Mouse (Mus musculus) macrophage (primary cell): ENCODE measurements around the gene Pitpnm1. TPM values are rescaled to one million over a fixed set of nuclear protein-coding genes. Genes with fewer than 3 reads are reported as not detected.
A peak's percentile ranks its signal among the peaks of the same experiment; 100 is the strongest.

Experiments
- H3K27ac ChIP-seq: fragments of 350-480 bp; formaldehyde crosslinking; 2 replicates; pipeline ENCODE4 v1.9.0; 2021
- H3K36me3 ChIP-seq: fragments of 350-480 bp; formaldehyde crosslinking; 2 replicates; pipeline ENCODE4 v1.9.0; 2021; ENCODE audit errors: inconsistent target
- H3K4me3 ChIP-seq: fragments of 350-480 bp; formaldehyde crosslinking; 2 replicates; pipeline ENCODE4 v1.9.0; 2021; ENCODE audit errors: inconsistent target
- H3K79me2 ChIP-seq: fragments of 350-480 bp; formaldehyde crosslinking; 2 replicates; pipeline ENCODE4 v1.9.0; 2021; ENCODE audit errors: inconsistent target
- WGBS: methylation state at CpG from one replicate; pipeline ENCODE4 v1.1.7; 2026; ENCODE audit warnings: inconsistent platforms; ENCODE audit not compliant: missing documents; 5-methylcytosine and 5-hydroxymethylcytosine counted together
- polyA plus RNA-seq: library from polyadenylated mRNA; stranded (reverse); fragments of 250-400 nt; gene quantifications from 3 replicates; pipeline ENCODE4 v1.2.4, GENCODE M21; 2018; ENCODE audit warnings: inconsistent platforms

Pitpnm1 gene
- polyA plus RNA-seq, 1 experiment from 2014 or later = 14.2 TPM

- H3K79me2 ChIP-seq = no peaks in the 10 kb centered on the region
- H3K36me3 ChIP-seq = no peaks in the 10 kb centered on the region
- H3K4me3 ChIP-seq = no peak overlapping the region
- WGBS = 90% methylated on average over 5 of the region's 5 CpGs
- H3K27ac ChIP-seq = no peak overlapping the region
These were observed 5.0 kb upstream of the Pitpnm1 start for GRCm38 (mm10) chr19:4094774-4095303.

- 84% methylated on average over 3 of the region's 3 CpGs for WGBS
- no peaks in the 10 kb centered on the region for H3K36me3 ChIP-seq
- no peak overlapping the region for H3K4me3 ChIP-seq
- no peak overlapping the region for H3K27ac ChIP-seq
- H3K79me2 ChIP-seq = no peaks in the 10 kb centered on the region; the same call in 1 of the 2 replicates
These were observed 4.0 kb upstream of the Pitpnm1 start for GRCm38 (mm10) chr19:4095802-4096201.

- Histone ChIP-seq H3K79me2 (no peaks in the 10 kb centered on the region; the same call in 1 of the 2 replicates), H3K27ac (peak within 1 kb of the TSS; percentile 50; the same call in 1 of the 2 replicates), H3K4me3 (peak within 1 kb of the TSS; percentile 37), H3K36me3 (no peaks in the 10 kb centered on the region)
- 1% methylated on average over 63 of the region's 65 CpGs for WGBS
These were observed 3.0 kb upstream of the Pitpnm1 start, which contains the start of gene Cdk2ap2 for GRCm38 (mm10) chr19:4096642-4097440. TSS of gene Cdk2ap2 (plus strand) at chr19:4097182.

GRCm38 (mm10) chr19:4097441-4097825, 2.4 kb upstream of the Pitpnm1 start:
- Histone ChIP-seq H3K27ac (peak overlapping the region; percentile 37; the same call in 1 of the 2 replicates), H3K79me2 (no peaks in the 10 kb centered on the region; the same call in 1 of the 2 replicates), H3K4me3 (peak overlapping the region; percentile 37), H3K36me3 (peaks cover 2% of the 10 kb centered on the region; the same call in 1 of the 2 replicates)
- 7% methylated on average over 21 of the region's 21 CpGs for WGBS

GRCm38 (mm10) chr19:4098426-4098825, 1.4 kb upstream of the Pitpnm1 start:
- 40% methylated on average over 13 of the region's 13 CpGs for WGBS
- no peak overlapping the region for H3K27ac ChIP-seq

GRCm38 (mm10) chr19:4099056-4099455, 742 bp upstream of the Pitpnm1 start:
- no peaks in the 10 kb centered on the region; the same call in 1 of the 2 replicates for H3K79me2 ChIP-seq
- 6% methylated on average over 9 of the region's 9 CpGs for WGBS
- H3K36me3 ChIP-seq = peaks cover 17% of the 10 kb centered on the region
- H3K4me3 ChIP-seq = no peak overlapping the region
- H3K27ac ChIP-seq = peak overlapping the region; percentile 57

More at GRCm38 (mm10) chr19:4098426-4098825, 1.4 kb upstream of the Pitpnm1 start:
- no peak overlapping the region for H3K4me3 ChIP-seq
- H3K36me3 ChIP-seq = peaks cover 12% of the 10 kb centered on the region
- no peaks in the 10 kb centered on the region; the same call in 1 of the 2 replicates for H3K79me2 ChIP-seq

- peak overlapping the region; percentile 51 for H3K4me3 ChIP-seq
- no peak overlapping the region for H3K27ac ChIP-seq
- peaks cover 34% of the 10 kb centered on the region for H3K36me3 ChIP-seq
- no peaks in the 10 kb centered on the region; the same call in 1 of the 2 replicates for H3K79me2 ChIP-seq
- WGBS = 11% methylated on average over 51 of the region's 52 CpGs
These were observed 992 bp downstream of the Pitpnm1 start for GRCm38 (mm10) chr19:4100718-4101261.

- Histone ChIP-seq H3K79me2 (no peaks in the 10 kb centered on the region; the same call in 1 of the 2 replicates), H3K36me3 (peaks cover 39% of the 10 kb centered on the region), H3K27ac (no peak overlapping the region), H3K4me3 (no peak overlapping the region)
- 97% methylated on average over 4 of the region's 6 CpGs for WGBS
These were observed 1.7 kb downstream of the Pitpnm1 start for GRCm38 (mm10) chr19:4101466-4101865.

GRCm38 (mm10) chr19:4102049-4102448, 2.3 kb downstream of the Pitpnm1 start:
- Histone ChIP-seq H3K27ac (no peak overlapping the region), H3K79me2 (no peaks in the 10 kb centered on the region; the same call in 1 of the 2 replicates), H3K4me3 (no peak overlapping the region), H3K36me3 (peaks cover 45% of the 10 kb centered on the region)
- 82% methylated on average over 2 of the region's 2 CpGs for WGBS

- Histone ChIP-seq H3K4me3 (no peak overlapping the region), H3K36me3 (peaks cover 51% of the 10 kb centered on the region), H3K27ac (no peak overlapping the region), H3K79me2 (no peaks in the 10 kb centered on the region; the same call in 1 of the 2 replicates)
- 97% methylated on average over 11 of the region's 12 CpGs for WGBS
These were observed 2.8 kb downstream of the Pitpnm1 start for GRCm38 (mm10) chr19:4102626-4103025.

- Histone ChIP-seq H3K36me3 (peaks cover 55% of the 10 kb centered on the region), H3K4me3 (no peak overlapping the region), H3K79me2 (no peaks in the 10 kb centered on the region; the same call in 1 of the 2 replicates), H3K27ac (no peak overlapping the region)
- WGBS = 92% methylated on average over 18 of the region's 18 CpGs
These were observed 3.5 kb downstream of the Pitpnm1 start for GRCm38 (mm10) chr19:4103294-4103693.

GRCm38 (mm10) chr19:4103792-4104191, 4.0 kb downstream of the Pitpnm1 start:
- H3K79me2 ChIP-seq = no peaks in the 10 kb centered on the region; the same call in 1 of the 2 replicates
- no peak overlapping the region for H3K27ac ChIP-seq
- no peak overlapping the region for H3K4me3 ChIP-seq
- H3K36me3 ChIP-seq = peaks cover 60% of the 10 kb centered on the region
- 91% methylated on average over 3 of the region's 3 CpGs for WGBS

GRCm38 (mm10) chr19:4104675-4105194, 4.9 kb downstream of the Pitpnm1 start:
- 95% methylated on average over 16 of the region's 16 CpGs for WGBS
- Histone ChIP-seq H3K27ac (no peak overlapping the region), H3K36me3 (peaks cover 68% of the 10 kb centered on the region), H3K79me2 (no peaks in the 10 kb centered on the region; the same call in 1 of the 2 replicates), H3K4me3 (no peak overlapping the region)

GRCm38 (mm10) chr19:4106654-4107053, 6.9 kb downstream of the Pitpnm1 start:
- WGBS = 93% methylated on average over 14 of the region's 14 CpGs
- no peaks in the 10 kb centered on the region for H3K79me2 ChIP-seq
- no peak overlapping the region for H3K4me3 ChIP-seq
- H3K27ac ChIP-seq = no peak overlapping the region
- peaks cover 87% of the 10 kb centered on the region for H3K36me3 ChIP-seq
